Mouse (Mus musculus): ENCODE results near the gene Lysmd4.

GRCm38 (mm10) chr7:67310151-67310550, 87.8 kb downstream of the Lysmd4 start:
- TF ChIP-seq CTCF (IDR thresholded peaks at IDR 0.05; ENCODE audit: borderline replicate concordance, insufficient read depth, low read depth, low read length), result no peak
- TF ChIP-seq POLR2A (IDR thresholded peaks at IDR 0.05; ENCODE audit: borderline replicate concordance, insufficient read depth, low read length), result no peak

Measured in cerebellum, adult 2 months (tissue).